Mouse (Mus musculus): ENCODE data around the gene Cab39l. TPM values are rescaled to one million over a fixed set of nuclear protein-coding genes. Genes with fewer than 3 reads are reported as not detected.

Gene Cab39l
- polyA plus RNA-seq, 1 experiment from 2014 or later: 28.1 TPM

DNA sequence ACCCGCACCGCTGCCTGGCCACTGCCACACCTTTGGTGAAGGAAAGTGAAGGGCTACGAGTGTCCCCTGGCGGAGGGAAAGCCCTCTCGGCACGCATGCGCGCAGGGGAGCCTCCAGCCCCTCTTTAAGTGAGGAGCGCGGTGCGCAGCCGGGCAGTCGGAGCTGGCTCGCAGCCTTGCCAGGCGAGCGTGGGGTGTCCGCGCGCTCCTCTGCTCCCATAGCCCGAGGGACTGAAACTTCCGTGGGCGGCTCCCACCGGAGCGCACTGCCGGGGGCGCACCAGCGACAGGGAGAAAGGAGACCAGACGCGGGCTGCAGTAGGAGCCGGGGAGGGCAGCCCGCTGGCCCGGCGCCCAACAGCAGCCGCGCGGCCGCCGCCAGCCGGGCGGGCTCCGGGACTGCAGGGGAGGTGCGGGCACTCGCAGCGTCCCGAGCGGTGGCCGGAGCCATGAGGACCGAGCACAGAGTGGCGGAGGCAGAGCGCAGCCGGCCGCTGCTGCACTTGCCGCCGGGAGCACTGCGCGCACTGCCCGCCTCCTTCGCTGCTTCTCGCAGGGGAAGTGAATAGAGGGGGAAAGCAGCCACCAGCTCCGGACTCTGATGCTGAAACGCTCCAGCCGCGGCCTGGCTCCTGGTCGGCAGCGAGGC, 184.5 kb downstream of the Cab39l start, which contains the start of gene Shisa2:
Shisa2 (plus strand) TSS at position 151 of the 648 bp plus-strand sequence.
- Histone ChIP-seq H3K4me2 (peak within 1 kb of the TSS; percentile 77), H3K9ac (peak within 1 kb of the TSS; percentile 93), H3K4me3 (peak within 1 kb of the TSS; percentile 84), H3K27ac (peak within 1 kb of the TSS; percentile 92), H3K9me3 (replicated peaks) (no peaks in the 10 kb centered on the region), H3K36me3 (ENCODE audit: poor library complexity, severe bottlenecking) (peaks cover 9% of the 10 kb centered on the region), H3K4me1 (peaks cover 48% of the 10 kb centered on the region), H3K27me3 (peaks cover 7% of the 10 kb centered on the region; the same call in 1 of the 2 replicates)
- ATAC-seq: peak; percentile 85
- WGBS: under 1% methylated on average over 57 of the region's 65 CpGs

- Histone ChIP-seq H3K4me3 (peak overlapping the region; percentile 84), H3K27me3 (peaks cover 7% of the 10 kb centered on the region; the same call in 1 of the 2 replicates), H3K36me3 (ENCODE audit: poor library complexity, severe bottlenecking) (peaks cover 15% of the 10 kb centered on the region), H3K27ac (peak overlapping the region; percentile 92), H3K9ac (peak overlapping the region; percentile 93), H3K4me1 (peaks cover 49% of the 10 kb centered on the region), H3K4me2 (peak overlapping the region; percentile 77), H3K9me3 (replicated peaks) (no peaks in the 10 kb centered on the region)
- peak; percentile 65 for ATAC-seq
- under 1% methylated on average over 50 of the region's 51 CpGs for WGBS
These were observed 185.1 kb downstream of the Cab39l start for GRCm38 (mm10) chr14:59625806-59626364.

- Histone ChIP-seq H3K9me3 (replicated peaks) (no peaks in the 10 kb centered on the region), H3K27ac (peak overlapping the region; percentile 92), H3K4me1 (peaks cover 49% of the 10 kb centered on the region), H3K4me2 (peak overlapping the region; percentile 77), H3K27me3 (peaks cover 7% of the 10 kb centered on the region; the same call in 1 of the 2 replicates), H3K36me3 (ENCODE audit: poor library complexity, severe bottlenecking) (peaks cover 21% of the 10 kb centered on the region), H3K9ac (peak overlapping the region; percentile 93), H3K4me3 (peak overlapping the region; percentile 84)
- 4% methylated on average over 8 of the region's 8 CpGs for WGBS
- no peak for ATAC-seq
These were observed 185.9 kb downstream of the Cab39l start for GRCm38 (mm10) chr14:59626711-59627110.

- 4% methylated on average over 9 of the region's 9 CpGs for WGBS
These were observed 186.4 kb downstream of the Cab39l start for GRCm38 (mm10) chr14:59627142-59627680.

DNA sequence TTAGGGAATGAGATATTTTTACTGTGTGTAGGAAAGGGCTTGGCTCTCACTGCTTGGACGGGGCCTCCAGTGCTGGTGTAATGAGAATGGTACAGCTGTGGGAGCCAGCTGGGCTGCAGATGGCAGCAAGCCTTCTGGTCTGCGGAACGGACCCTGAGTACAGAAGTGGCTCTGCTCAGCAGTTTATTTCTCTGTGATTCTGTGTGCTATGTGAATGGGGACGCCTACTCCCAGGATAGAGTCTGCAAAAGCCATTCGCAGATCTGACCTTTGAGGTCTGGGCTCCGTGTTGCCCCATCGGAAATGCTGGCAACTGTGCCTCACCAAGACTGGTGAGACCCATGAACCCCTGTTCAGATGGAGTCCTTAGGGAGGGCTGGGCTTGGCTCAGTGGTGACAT, 187.1 kb downstream of the Cab39l start:
- H3K9ac ChIP-seq: peak overlapping the region; percentile 93
- peaks cover 7% of the 10 kb centered on the region; the same call in 1 of the 2 replicates for H3K27me3 ChIP-seq
- H3K4me1 ChIP-seq: peaks cover 49% of the 10 kb centered on the region
- H3K4me3 ChIP-seq: peak overlapping the region; percentile 84
- H3K27ac ChIP-seq: peak overlapping the region; percentile 92
- peaks cover 33% of the 10 kb centered on the region for H3K36me3 ChIP-seq (ENCODE audit: poor library complexity, severe bottlenecking)
- 4% methylated on average over 7 of the region's 7 CpGs for WGBS
- peak overlapping the region; percentile 77 for H3K4me2 ChIP-seq
- peak; percentile 61 for ATAC-seq
- no peaks in the 10 kb centered on the region for H3K9me3 ChIP-seq (replicated peaks)

More at GRCm38 (mm10) chr14:59627142-59627680, 186.4 kb downstream of the Cab39l start:
- Histone ChIP-seq H3K27me3 (peaks cover 7% of the 10 kb centered on the region; the same call in 1 of the 2 replicates), H3K4me3 (peak overlapping the region; percentile 84), H3K4me1 (peaks cover 49% of the 10 kb centered on the region), H3K9ac (peak overlapping the region; percentile 93), H3K27ac (peak overlapping the region; percentile 92), H3K9me3 (replicated peaks) (no peaks in the 10 kb centered on the region), H3K4me2 (peak overlapping the region; percentile 77), H3K36me3 (ENCODE audit: poor library complexity, severe bottlenecking) (peaks cover 26% of the 10 kb centered on the region)
- peak; percentile 36 for ATAC-seq

- WGBS: 73% methylated on average over 15 of the region's 15 CpGs
- Histone ChIP-seq H3K9me3 (replicated peaks) (no peaks in the 10 kb centered on the region), H3K27me3 (no peaks in the 10 kb centered on the region), H3K27ac (no peak overlapping the region), H3K4me1 (peaks cover 49% of the 10 kb centered on the region), H3K36me3 (ENCODE audit: poor library complexity, severe bottlenecking) (peaks cover 38% of the 10 kb centered on the region), H3K4me2 (peak overlapping the region; percentile 77), H3K4me3 (peak overlapping the region; percentile 84), H3K9ac (0 out of 2 replicates have a peak overlapping the region, but pooled peaks have one; percentile 27)
- ATAC-seq: no peak
These were observed 188.5 kb downstream of the Cab39l start for GRCm38 (mm10) chr14:59629308-59629707.

GRCm38 (mm10) chr14:59630096-59630495, 189.3 kb downstream of the Cab39l start:
- 78% methylated on average over 9 of the region's 9 CpGs for WGBS
- Histone ChIP-seq H3K9ac (no peak overlapping the region), H3K36me3 (ENCODE audit: poor library complexity, severe bottlenecking) (peaks cover 38% of the 10 kb centered on the region), H3K4me1 (peaks cover 41% of the 10 kb centered on the region), H3K4me3 (no peak overlapping the region), H3K4me2 (peak overlapping the region; percentile 77), H3K27ac (no peak overlapping the region), H3K27me3 (no peaks in the 10 kb centered on the region), H3K9me3 (replicated peaks) (no peaks in the 10 kb centered on the region)
- no peak for ATAC-seq

DNA sequence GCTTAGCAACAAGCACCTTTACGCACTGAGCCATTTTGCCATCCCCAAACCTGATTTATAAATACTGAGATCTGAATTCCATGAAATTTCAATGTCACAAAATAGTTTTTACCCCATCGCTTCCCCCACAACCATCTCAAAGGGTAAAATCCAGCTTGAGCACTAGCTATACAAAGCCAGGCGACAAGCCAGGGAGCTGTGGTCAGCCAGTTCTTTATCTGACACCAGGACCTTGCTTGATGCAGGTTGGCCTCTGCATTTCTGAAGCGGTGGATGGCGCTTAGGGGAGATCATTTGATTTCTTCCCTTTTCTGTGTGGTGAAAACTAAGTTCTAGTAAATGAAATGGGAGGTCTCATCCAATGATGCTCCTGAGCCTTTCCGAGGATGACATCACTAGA, 191.3 kb downstream of the Cab39l start:
- no peak overlapping the region for H3K4me2 ChIP-seq
- no peak overlapping the region for H3K4me3 ChIP-seq
- no peak overlapping the region for H3K9ac ChIP-seq
- H3K27ac ChIP-seq: no peak overlapping the region
- ATAC-seq: no peak
- H3K27me3 ChIP-seq: no peaks in the 10 kb centered on the region
- H3K36me3 ChIP-seq (ENCODE audit: poor library complexity, severe bottlenecking): peaks cover 38% of the 10 kb centered on the region
- no peaks in the 10 kb centered on the region for H3K9me3 ChIP-seq (replicated peaks)
- peaks cover 28% of the 10 kb centered on the region for H3K4me1 ChIP-seq
- 90% methylated on average over 6 of the region's 6 CpGs for WGBS

- Histone ChIP-seq H3K27ac (no peak overlapping the region), H3K4me3 (no peak overlapping the region), H3K27me3 (no peaks in the 10 kb centered on the region), H3K36me3 (ENCODE audit: poor library complexity, severe bottlenecking) (peaks cover 38% of the 10 kb centered on the region), H3K9me3 (replicated peaks) (no peaks in the 10 kb centered on the region), H3K9ac (no peak overlapping the region), H3K4me1 (peaks cover 16% of the 10 kb centered on the region), H3K4me2 (no peak overlapping the region)
- WGBS: 67% methylated on average over 5 of the region's 5 CpGs
- ATAC-seq: no peak
These were observed 192.6 kb downstream of the Cab39l start for GRCm38 (mm10) chr14:59633295-59633898.

GRCm38 (mm10) chr14:59633988-59634387, 193.2 kb downstream of the Cab39l start:
- WGBS: 65% methylated on average over 9 of the region's 9 CpGs

More at GRCm38 (mm10) chr14:59633988-59634387, 193.2 kb downstream of the Cab39l start:
- Histone ChIP-seq H3K27me3 (no peaks in the 10 kb centered on the region), H3K4me1 (peaks cover 13% of the 10 kb centered on the region), H3K4me2 (no peak overlapping the region), H3K9ac (no peak overlapping the region), H3K36me3 (ENCODE audit: poor library complexity, severe bottlenecking) (peaks cover 38% of the 10 kb centered on the region), H3K9me3 (replicated peaks) (no peaks in the 10 kb centered on the region), H3K4me3 (no peak overlapping the region), H3K27ac (no peak overlapping the region)
- no peak for ATAC-seq

All from forebrain, embryonic 13.5 days (tissue).